Mouse (Mus musculus) megakaryocyte, adult 5-6 weeks (primary cell): ENCODE results near the gene Gm45717. TPM values are rescaled to one million over a fixed set of nuclear protein-coding genes. Genes with fewer than 3 reads are reported as not detected.
"Not testable (repeated sequence)": the region's sequence is repeated elsewhere in the genome, so short reads cannot be mapped to it uniquely, and the experiment has no call there.

ENCODE experiments used
- ATAC-seq: 2 replicates; pipeline ENCODE4 v1.8.0; 2016; ENCODE audit warnings: mild to moderate bottlenecking, inconsistent platforms; ENCODE audit not compliant: poor library complexity, severe bottlenecking
- total RNA-seq, 2 experiments: library from RNA; stranded (forward) in 1 of 2; stranded (reverse) in 1 of 2; fragments of 153-499, 151-499 nt in 1 of 2; fragments of 221-1000, 200-1000 nt in 1 of 2; gene quantifications; 2 replicates each; pipeline versions ENCODE4 v1.2.3 to v1.2.4; 2015 to 2017

Gm45717 gene
- total RNA-seq, 2 experiments from 2014 or later: 0.88 TPM; not detected in 1

DNA sequence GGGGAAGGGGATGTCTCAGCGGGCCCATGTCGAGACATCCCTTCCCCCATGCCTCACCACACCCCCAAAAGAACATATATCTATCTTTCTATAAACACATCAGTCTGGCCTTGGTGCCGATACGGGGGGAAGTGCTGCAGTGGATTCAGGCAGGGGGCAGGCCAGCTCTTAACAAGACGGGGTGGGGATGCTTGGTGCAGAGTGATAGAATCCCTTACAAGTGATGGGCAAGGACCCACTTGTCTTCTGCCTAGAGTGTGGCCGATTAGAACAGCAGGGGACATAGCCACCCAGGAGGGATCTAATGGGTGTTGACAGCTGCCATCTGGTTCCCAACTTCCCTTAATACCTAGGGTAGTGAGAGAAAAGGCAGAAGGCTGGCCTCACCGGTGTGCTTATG, 15.2 kb upstream of the Gm45717 start:
- ATAC-seq: peak; percentile 9; the same call in 1 of the 2 replicates

DNA sequence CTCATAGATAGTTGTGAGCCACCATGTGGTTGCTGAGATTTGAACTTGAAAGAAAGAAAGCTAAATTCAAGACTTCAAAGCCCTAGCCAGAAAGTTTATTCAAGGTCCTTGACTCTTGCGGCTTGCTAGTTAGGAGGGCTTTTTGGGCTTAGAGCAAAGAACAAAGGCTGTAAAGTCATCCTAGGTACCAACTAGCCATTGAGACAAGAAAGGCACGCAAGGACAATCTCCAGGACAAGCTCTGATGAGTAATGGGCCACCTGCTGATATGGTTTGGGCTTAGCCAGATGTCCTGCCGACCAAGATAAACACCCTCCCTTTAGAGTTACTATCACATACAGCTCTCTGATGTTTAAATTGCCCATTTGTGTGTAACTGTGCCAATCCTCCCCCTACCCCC, 13.0 kb upstream of the Gm45717 start:
- ATAC-seq: not testable (repeated sequence)

DNA sequence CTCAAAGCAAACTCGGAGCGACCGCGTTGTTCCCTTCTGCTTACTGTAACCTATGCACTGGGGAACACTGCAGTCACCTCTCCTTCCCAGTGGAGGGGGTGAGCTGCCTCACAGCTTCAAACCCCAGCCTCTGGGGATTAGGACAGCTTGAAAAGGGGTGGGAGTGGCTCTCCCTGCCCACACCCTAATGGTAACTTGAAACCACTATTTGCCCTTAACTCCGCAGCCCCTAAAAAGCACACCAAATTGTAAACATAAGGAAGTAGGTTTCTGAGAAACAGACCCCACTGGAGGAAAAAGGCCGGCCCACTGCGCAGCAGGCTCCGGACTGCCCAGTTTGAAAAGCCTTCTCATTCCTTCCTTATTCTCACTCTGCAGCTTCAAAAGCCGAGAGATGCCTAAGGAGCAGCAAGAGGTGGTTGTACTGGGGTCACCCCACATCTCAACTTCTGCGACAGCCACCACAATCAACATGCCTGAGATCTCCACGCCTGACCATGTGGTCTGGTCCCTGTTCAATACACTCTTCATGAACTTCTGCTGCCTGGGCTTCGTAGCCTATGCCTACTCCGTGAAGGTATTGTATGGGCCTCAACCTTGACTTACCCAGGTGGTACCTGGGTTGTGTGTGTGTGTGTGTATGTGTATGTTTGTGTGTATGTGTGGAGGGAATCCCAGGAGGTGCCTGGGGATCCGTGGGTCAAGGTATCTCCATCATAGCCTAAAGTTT, 12.3 kb upstream of the Gm45717 start:
- peak; percentile 70 for ATAC-seq

DNA sequence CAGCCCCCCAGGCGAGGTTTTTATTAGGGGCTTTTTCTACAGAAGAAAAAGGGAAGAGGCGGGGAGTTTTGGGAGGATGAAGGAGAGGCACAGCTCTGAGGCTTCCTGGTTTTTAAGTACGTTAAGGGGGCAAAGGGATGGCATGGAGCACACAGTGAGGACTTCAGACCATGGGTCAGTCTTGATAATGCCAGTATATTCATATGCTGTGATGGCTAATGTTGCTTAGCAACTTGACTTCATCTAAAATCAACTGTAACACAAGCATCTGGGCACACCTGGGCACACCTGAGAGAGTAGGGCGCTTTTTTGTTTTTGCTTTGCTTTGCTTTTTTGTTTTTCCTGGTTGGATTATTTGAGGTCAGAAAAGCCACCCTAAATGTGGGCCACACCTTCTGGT, 11.2 kb upstream of the Gm45717 start, which contains the start of gene Ifitm1:
Gene Ifitm1 (plus strand): TSS at position 301 of the 400 bp plus-strand sequence.
- no peak for ATAC-seq

DNA sequence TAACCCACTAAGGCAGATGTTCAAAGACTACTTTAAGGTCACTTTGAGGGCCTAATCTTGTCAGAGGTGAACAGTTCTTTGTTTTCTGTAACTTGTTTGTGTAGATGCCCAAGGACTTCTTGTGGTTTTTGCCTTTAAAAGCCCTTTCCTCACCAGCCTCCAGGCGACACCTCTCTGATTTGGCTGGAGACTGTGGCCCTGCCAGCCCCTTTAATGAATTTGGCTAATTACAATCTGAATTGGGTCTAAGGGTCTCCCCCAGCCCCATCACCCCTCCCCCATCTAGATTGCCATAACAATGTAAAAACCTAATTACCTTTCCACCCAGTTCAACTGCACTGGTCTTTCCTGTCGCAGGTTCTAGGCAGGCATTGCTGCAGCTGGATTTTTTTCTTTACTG, 7.0 kb upstream of the Gm45717 start:
- ATAC-seq: no peak

DNA sequence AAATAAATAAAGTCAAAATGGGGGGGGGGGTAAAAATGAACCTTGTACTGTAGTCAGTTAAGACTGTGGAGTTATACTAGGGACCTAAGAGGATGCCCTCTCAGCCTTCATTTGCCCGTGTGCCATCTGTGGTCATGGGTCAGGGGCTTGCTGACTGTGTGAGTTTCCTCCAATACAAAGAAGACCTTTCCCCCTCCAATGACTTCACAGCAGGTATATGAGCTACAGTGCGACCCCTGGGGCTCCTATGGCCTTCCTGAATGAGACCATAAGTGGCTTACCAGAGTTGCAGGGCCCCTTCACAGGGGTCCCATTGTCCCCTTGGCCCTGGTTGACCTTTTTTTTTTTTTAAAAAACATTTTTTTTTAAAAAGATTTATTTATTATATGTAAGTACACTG, 5.7 kb upstream of the Gm45717 start:
- ATAC-seq: no peak

DNA sequence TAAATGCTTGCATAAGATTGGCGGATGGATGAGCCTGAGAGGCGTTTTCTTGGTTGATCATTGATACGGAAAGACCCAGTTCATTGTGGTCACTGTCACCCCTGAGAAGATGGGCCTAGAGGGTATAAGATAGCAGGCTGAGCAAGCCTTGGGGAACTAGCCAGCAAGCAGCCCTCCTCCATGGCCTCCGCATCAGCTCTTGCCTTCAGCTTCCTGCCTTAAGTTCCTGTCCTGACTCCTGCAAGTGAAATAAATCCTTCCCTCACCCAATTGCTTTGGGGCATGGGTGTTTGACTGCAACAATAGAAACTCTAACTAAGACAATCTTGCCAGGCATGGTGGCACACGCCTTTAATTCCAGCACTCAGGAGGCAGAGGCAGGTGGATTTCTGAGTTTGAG, 4.3 kb upstream of the Gm45717 start:
- ATAC-seq: no peak

DNA sequence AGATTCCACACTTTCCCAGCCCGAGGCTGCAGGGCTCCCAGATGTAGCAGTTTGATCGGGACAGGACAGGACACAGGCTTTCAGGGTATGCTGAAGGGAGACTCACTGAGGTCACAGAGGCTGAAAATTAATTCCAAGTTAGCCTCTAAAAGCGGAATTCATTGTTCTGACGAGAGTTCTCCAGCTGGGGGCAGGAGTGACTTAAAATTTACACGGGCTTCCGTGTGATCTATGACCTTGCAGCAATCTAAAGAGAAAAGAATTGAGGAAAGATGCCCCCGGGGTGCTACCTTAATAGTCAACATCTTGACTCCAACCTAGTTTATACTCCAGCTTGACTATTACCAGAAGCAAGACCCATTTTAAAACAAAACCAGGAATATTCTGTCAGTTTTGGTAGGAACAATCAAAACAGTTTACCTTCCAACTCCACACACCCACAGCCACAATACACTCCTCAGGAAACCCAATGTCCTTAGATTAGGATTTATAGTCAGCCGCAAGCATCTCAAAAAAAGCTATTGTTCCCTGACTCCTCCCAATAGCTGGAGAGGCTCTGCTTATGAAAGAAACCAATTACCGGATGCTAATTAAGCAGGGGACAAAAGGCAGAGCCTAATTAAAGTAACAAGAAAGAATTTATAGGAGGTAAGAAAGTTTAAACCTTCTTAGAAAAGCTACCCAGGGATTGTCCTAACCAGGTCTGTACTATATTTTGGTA, 3.6 kb upstream of the Gm45717 start:
- peak; percentile 50 for ATAC-seq

DNA sequence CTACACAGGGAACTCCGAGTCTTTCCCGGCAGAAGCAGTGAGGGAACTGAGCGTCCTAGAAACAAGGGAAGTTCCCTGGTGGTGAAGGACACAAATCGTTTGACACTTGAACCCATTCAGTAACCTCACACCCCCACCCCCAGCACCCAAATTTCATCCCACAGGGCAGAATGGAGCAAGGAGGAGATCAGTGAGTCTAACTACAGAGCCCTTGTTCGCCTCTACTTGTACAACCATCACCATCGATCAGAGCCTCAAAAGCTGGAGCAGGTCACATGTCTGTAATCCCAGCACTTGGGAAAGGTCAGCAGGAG, 776 bp upstream of the Gm45717 start:
- ATAC-seq: no peak

DNA sequence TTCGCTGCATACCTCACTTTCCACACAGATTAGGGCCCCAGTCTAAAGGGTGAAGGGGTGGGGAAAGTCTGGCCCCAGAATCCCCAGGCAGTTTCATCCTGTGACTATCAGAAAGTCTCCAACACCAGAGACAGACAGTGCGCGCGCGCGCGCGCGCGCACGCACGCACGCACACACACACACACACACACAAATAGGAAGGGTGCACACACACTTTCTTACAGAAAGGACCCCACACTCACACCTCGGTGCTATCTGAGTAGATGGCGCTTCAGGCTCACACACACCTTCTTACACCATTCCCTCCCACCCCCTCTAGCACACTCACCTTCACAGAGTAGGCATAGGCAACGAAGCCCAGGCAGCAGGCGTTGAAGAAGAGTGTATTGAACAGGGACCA, 395 bp downstream of the Gm45717 start:
- ATAC-seq: 0 out of 2 replicates have a peak, but pooled peaks have one; percentile 7

DNA sequence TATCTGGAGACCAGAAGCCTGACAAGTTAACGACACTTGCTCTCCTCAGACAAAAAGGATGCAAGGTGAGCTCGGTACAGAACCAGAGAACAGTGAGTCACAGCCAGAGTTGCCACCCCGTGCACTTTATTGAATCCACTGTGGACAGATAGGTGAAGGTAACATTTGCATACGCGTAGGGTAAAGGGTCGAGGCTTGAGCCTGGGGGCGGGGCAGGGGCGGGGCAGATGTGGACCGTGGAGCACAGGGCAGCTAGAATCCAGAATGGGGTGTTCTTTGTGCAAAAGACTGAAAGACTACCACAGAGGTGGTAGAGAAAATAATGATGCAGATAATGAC, 1.0 kb downstream of the Gm45717 start:
- 0 out of 2 replicates have a peak, but pooled peaks have one; percentile 9 for ATAC-seq

DNA sequence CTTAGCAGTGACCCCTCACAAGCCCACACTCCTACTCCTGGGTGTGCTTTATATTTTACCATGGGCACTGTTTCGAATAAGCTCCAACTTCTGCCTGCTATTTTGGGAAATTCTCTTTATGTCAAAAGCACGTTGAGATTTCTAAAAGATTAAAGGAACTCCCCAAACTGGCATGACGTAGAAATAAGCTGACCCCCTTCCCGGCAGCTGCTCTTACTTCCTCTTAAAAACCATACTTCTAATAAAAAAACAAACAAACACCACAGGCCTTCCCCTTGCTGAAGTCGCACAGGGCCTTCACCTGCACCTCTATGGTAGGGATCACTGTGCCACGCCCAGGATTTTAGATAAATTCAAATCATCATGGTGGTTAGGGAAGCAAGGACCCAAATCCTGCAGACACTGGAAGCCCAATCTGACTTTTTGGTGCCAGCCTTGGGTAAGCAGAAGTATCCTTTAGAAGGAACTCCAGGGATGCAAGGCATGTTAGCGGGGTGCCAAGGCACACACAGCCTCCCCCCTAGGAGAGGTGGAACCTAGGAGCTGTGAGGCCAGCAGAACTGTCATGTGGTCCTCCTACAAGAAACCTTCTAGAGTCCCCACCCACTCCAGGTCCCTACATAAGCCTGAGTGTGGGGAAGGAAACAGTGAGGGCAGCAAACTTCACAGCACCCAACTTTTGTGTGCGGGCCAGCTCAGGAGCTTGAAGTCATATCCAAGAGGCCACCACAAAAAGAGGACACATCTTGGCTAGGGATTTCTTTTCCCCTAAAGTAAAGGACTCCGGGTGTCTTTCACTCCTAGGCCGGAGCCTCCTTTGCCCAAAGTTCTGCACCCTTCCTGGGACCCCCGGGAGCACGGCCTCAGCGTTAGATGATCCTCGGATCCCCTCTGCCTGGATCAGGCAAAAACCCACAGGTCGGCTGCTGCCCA, 1.7 kb downstream of the Gm45717 start:
- peak; percentile 67 for ATAC-seq

DNA sequence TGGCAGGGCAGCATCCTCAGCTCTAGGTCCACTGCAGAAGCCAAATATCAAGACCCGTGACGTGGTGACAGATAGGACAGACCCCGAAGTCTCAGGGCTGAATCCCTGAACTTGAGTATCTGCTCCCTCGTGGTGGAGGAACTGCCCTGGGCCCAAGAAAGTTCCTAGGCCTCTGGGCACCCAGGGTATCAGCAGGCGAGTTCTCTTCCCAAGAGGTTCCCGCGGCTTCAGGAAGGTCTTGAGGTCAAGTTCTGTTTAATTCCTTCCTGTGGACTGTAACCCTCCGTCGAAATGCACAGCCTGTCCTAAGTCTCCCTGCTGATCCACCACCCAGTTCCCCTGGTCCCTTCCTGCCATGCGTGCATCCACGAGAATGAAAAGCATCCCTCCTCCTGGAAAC, 2.6 kb downstream of the Gm45717 start:
- ATAC-seq: no peak

DNA sequence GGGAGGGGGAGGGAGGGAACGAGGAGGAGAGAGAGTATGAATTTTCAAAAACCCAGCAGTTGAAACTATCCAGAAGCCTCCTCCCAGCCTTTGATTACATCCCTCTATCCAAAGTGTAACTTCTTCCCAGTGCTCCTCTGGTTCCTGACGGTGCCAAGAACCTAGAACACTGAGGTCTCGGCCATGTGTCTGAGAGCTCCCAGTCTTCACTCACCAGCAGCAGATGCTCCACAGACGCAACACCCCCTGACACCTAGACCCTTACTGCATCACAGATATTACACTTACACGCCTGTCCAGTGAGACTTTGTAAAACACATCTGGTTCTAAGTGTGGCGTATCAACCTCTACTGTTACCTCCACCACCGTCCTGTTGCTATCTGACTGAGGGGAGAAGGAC, 3.3 kb downstream of the Gm45717 start:
- no peak for ATAC-seq

DNA sequence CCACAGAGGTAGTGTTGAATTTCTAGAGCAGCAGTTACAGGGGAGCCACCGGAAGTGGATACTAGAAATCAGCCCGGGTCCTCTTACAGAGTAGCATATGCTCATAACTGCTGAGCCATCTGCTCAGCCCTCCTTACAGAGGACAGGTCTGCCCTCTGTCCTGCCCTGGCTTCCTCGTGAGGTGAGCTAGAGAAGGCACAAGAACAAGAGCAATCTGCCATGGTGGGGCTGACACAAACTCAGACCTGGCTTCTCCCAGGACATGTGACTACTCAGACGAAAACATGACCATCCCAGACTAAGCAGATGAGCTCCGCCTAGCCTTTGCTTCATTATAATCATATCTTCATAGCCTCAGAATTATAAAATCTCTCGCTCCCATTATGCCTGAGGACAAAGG, 4.0 kb downstream of the Gm45717 start:
- ATAC-seq: no peak

DNA sequence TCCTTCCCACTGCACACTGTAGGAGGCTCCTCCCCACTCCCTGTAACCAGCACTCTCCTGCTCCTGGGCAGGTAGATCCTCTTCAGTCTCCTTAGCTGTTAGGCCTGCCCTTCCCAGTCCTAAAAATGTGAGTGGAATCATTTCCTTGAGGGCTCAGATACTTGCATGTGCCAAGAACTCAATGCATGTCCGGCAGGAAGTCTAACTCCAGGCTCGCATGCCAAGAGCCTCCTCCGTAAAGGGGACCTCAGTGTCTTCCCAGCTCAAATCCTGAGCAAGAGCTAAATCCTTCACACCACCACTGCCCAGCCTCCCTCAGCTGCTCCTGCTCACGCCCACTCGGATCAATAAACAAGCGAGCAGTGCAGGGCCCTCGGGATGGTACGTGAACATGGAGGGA, 4.7 kb downstream of the Gm45717 start:
- no peak for ATAC-seq

DNA sequence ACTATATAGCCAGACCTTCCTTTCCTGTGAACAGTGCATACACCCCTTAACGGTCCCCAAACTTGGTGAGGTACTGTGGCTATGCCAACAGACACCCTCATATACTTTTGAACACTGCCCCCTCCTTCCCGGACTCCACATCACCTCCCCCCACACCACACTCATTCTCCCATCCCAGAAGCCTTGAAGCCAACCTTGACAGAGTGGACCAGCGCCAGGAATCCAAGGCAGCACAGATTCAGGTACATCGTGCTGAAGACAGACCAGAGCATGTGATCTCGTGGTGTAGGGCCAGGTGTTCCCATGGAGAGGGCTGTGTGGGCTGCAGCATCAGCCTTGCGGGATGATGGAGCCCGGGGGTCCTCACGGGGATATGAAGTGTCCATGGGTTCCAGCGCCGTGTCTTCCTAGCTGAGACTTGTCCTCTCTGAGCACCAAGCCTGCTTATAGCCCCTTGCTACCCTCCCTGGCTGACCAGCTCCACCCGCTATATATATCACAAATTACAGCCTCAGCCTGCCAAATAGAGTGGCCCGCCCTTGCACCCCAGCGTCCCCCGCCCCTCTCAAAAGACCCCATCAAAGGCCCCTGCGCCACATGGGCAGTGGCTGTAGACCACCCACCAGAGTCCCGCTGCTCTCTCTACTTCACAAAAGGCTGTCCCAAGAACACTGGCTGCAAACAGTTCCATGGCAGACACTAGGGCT, 5.8 kb downstream of the Gm45717 start, which contains the start of gene Ifitm5:
Gene Ifitm5 (minus strand): TSS at position 468 of the 707 bp plus-strand sequence.
- ATAC-seq: no peak

DNA sequence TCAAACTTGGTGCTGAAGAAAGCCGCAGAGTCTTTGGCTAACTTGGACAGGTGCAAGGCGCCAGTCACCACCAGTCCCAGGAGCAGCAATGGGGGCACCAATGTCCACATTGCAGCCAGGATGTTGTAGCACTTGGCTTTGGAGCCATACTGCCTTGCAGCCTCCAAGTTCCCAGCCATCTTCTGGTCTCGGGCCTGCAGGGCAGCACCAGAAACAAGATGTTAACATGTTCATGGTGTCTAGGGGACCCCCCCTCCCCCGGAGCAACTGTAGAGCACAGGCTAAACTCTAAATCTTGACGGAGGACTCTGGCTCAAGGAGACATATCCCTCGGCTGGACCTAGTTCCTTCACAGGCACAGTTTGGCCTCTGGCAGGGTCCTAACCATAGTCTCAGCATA, 6.5 kb downstream of the Gm45717 start:
- no peak for ATAC-seq

DNA sequence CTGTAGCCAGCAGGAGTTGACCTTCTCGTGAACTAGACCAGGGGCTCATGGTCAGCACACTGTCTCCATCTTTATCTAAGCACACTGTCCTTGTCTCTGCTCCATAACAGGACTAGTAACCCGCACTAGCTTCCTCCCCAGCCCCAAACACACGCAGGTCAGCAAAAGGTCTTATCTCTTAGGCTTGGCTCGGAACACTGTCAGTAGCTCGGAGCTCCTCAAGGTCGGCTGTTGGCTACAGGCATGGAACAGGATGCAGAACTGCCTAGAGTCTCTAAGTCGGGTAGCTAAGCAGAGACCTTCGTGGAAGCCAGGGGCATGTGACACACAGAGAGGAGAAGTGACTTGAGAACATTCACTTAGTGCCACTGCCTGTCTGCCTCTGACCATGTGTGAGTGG, 7.6 kb downstream of the Gm45717 start:
- ATAC-seq: no peak

DNA sequence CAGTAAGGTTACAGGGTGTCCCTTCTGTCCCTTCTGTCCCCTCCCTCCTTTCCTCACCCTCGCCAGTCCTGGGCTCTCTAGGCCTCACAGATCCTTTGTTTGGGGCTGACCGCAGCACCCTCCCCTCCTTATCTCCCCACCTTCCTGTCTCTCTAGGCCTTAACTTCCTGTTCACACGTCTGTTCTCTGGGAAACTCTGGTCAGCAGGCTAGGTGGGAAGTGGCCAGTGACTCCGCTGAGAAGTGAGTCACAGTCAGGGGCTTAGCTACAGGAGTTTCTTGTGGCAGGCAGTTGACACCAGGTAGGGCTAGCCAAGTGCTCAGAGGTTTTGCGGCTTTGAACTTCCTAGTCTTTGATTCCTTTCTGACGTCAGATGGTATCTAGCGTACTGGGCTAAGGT, 8.8 kb downstream of the Gm45717 start:
- ATAC-seq: peak; percentile 79

DNA sequence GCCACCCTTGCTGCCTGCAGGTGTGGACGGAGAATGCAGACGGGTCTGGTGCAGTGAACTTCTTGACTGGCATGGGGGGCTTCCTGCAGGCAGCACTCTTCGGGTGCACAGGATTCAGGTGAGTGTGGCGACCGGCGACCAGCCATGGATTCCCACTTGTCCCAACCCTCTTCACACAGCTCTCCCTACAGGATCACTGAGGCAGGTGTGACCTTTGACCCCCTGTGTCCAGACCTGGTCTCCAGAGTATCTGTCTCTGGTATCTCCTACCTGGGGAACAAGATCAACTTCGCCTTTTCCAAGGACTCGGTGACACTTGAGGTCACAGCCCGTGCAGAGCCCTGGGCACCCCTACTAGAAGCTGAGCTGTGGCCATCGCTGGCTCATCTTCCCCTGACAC, 9.4 kb downstream of the Gm45717 start:
- no peak for ATAC-seq
